Mouse (Mus musculus) liver, postnatal 0 days (tissue): Measurements from ENCODE around the gene Ubac1.

Experiments
- CTCF ChIP-seq: sonication (generic); IDR thresholded peaks from 2 replicates; pipeline ENCODE4 v1.5.1; 2016; ENCODE audit warnings: antibody characterized with exemption, low read depth
- EP300 ChIP-seq: IDR thresholded peaks from 2 replicates; pipeline ENCODE4 v1.6.1; 2016; ENCODE audit warnings: antibody characterized with exemption, low read depth, mild to moderate bottlenecking

DNA sequence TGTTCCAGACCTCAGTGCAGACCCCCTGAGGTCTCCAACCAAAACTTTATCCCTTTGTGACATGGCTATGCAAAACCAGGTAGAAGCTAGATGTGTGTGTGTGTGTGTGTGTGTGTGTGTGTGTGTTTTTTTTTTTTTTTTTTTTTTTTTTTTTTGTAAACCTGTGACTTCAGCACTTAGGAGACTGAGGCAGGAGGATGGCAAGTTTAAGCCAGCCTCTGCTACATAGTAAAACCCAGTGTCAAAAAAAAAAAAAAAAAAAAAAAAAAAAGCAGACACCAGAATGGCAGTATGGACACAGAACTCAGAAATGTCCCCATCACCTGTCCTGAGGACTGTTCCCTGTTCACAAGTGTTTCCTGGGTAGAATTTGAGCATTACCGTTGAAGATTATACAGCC, 31.9 kb downstream of the Ubac1 start:
- TF ChIP-seq CTCF (no peak), EP300 (no peak)
